Mouse (Mus musculus) liver, embryonic 12.5 days (tissue): ENCODE measurements around the gene Hoxc5. TPM values are rescaled to one million over a fixed set of nuclear protein-coding genes. Genes with fewer than 3 reads are reported as not detected.

Experiments
- ATAC-seq: fragments of 200-750 bp; cut with Nextera tagmentation; 2 replicates; pipeline ENCODE4 v1.8.0; 2017; ENCODE audit warnings: moderate number of reproducible peaks, mild to moderate bottlenecking, moderate library complexity
- H3K27ac ChIP-seq: fragments of 300-500 bp; sonication (generic); 2 replicates; pipeline ENCODE4 v1.5.1; 2016; ENCODE audit warnings: mild to moderate bottlenecking
- H3K27me3 ChIP-seq: fragments of 300-500 bp; sonication (generic); replicated peaks from 2 replicates; pipeline ENCODE4 v1.6.1; 2016; ENCODE audit warnings: mild to moderate bottlenecking, moderate library complexity
- H3K36me3 ChIP-seq: fragments of 300-500 bp; sonication (generic); 2 replicates; pipeline ENCODE4 v1.6.1; 2016; ENCODE audit warnings: mild to moderate bottlenecking, moderate library complexity
- H3K4me1 ChIP-seq: fragments of 300-500 bp; sonication (generic); 2 replicates; pipeline ENCODE4 v1.6.1; 2016
- H3K4me2 ChIP-seq: fragments of 300-500 bp; sonication (generic); 2 replicates; pipeline ENCODE4 v1.6.1; 2016; ENCODE audit warnings: mild to moderate bottlenecking, moderate library complexity
- H3K4me3 ChIP-seq: fragments of 300-500 bp; sonication (generic); 2 replicates; pipeline ENCODE4 v1.5.1; 2016; ENCODE audit warnings: mild to moderate bottlenecking, moderate library complexity
- H3K9ac ChIP-seq: fragments of 300-500 bp; sonication (generic); 2 replicates; pipeline ENCODE4 v1.6.1; 2016; ENCODE audit warnings: mild to moderate bottlenecking, moderate library complexity
- H3K9me3 ChIP-seq: fragments of 300-500 bp; sonication (generic); replicated peaks from 2 replicates; pipeline ENCODE4 v1.6.1; 2016; ENCODE audit warnings: mild to moderate bottlenecking, moderate library complexity
- WGBS: fragments of 180-500 bp; shearing (Covaris S2); methylation state at CpG from one replicate; pipeline ENCODE4 v1.1.7; 2016; ENCODE audit not compliant: insufficient replicate concordance; 5-methylcytosine and 5-hydroxymethylcytosine counted together
- polyA plus RNA-seq: library from polyadenylated mRNA; unstranded; fragments of >200 nt; fragmentation: Nextera tagmentation; extraction: Ambion mirVana; gene quantifications from 2 replicates; pipeline ENCODE4 v1.2.1, GENCODE M21; 2016

Gene Hoxc5
- polyA plus RNA-seq, 1 experiment from 2014 or later: 0.92 TPM

GRCm38 (mm10) chr15:102950877-102951276 lies 16.4 kb upstream of the Hoxc5 start:
- no peak for ATAC-seq
- peaks cover 100% of the 10 kb centered on the region for H3K27me3 ChIP-seq
- no peak overlapping the region for H3K4me3 ChIP-seq
- no peaks in the 10 kb centered on the region for H3K9me3 ChIP-seq
- H3K4me1 ChIP-seq: no peaks in the 10 kb centered on the region
- H3K27ac ChIP-seq: no peak overlapping the region
- no peaks in the 10 kb centered on the region for H3K36me3 ChIP-seq
- no peak overlapping the region for H3K9ac ChIP-seq
- WGBS: 16% methylated on average over 2 of the region's 2 CpGs
- H3K4me2 ChIP-seq: no peak overlapping the region

- no peak for ATAC-seq
- H3K27me3 ChIP-seq: peaks cover 100% of the 10 kb centered on the region
- H3K9ac ChIP-seq: no peak overlapping the region
- H3K4me1 ChIP-seq: no peaks in the 10 kb centered on the region
- H3K4me3 ChIP-seq: no peak overlapping the region
- H3K27ac ChIP-seq: no peak overlapping the region
- WGBS: 10% methylated on average over 6 of the region's 6 CpGs
- no peak overlapping the region for H3K4me2 ChIP-seq
- H3K36me3 ChIP-seq: no peaks in the 10 kb centered on the region
- H3K9me3 ChIP-seq: no peaks in the 10 kb centered on the region
Observed at GRCm38 (mm10) chr15:102953561-102953960, 13.7 kb upstream of the Hoxc5 start.

GRCm38 (mm10) chr15:102954192-102955006 lies 12.8 kb upstream of the Hoxc5 start, which contains the start of gene Hoxc11:
TSS of gene Hoxc11 (plus strand) at chr15:102954427.
- no peaks in the 10 kb centered on the region for H3K4me1 ChIP-seq
- no peak within 1 kb of the TSS for H3K9ac ChIP-seq
- no peak within 1 kb of the TSS for H3K27ac ChIP-seq
- 3% methylated on average over 57 of the region's 57 CpGs for WGBS
- H3K9me3 ChIP-seq: no peaks in the 10 kb centered on the region
- H3K36me3 ChIP-seq: no peaks in the 10 kb centered on the region
- no peak for ATAC-seq
- peaks cover 99% of the 10 kb centered on the region for H3K27me3 ChIP-seq
- H3K4me2 ChIP-seq: no peak within 1 kb of the TSS
- H3K4me3 ChIP-seq: no peak within 1 kb of the TSS

- no peak for ATAC-seq
- H3K27ac ChIP-seq: no peak overlapping the region
- H3K9me3 ChIP-seq: no peaks in the 10 kb centered on the region
- WGBS: 3% methylated on average over 27 of the region's 28 CpGs
- no peak overlapping the region for H3K4me3 ChIP-seq
- H3K4me1 ChIP-seq: no peaks in the 10 kb centered on the region
- no peaks in the 10 kb centered on the region for H3K36me3 ChIP-seq
- H3K4me2 ChIP-seq: no peak overlapping the region
- H3K9ac ChIP-seq: no peak overlapping the region
- peaks cover 99% of the 10 kb centered on the region for H3K27me3 ChIP-seq
Observed at GRCm38 (mm10) chr15:102955007-102955382, 12.2 kb upstream of the Hoxc5 start.

GRCm38 (mm10) chr15:102955833-102956640 lies 11.2 kb upstream of the Hoxc5 start:
- Histone ChIP-seq H3K4me3 (no peak overlapping the region), H3K9me3 (no peaks in the 10 kb centered on the region), H3K4me2 (no peak overlapping the region), H3K27ac (no peak overlapping the region), H3K9ac (no peak overlapping the region), H3K27me3 (peaks cover 99% of the 10 kb centered on the region), H3K4me1 (no peaks in the 10 kb centered on the region), H3K36me3 (no peaks in the 10 kb centered on the region)
- WGBS: 2% methylated on average over 40 of the region's 40 CpGs
- ATAC-seq: no peak

GRCm38 (mm10) chr15:102956906-102957305 lies 10.3 kb upstream of the Hoxc5 start:
- Histone ChIP-seq H3K9me3 (no peaks in the 10 kb centered on the region), H3K27me3 (peaks cover 99% of the 10 kb centered on the region), H3K9ac (no peak overlapping the region), H3K4me1 (no peaks in the 10 kb centered on the region), H3K27ac (no peak overlapping the region), H3K4me2 (no peak overlapping the region), H3K36me3 (no peaks in the 10 kb centered on the region), H3K4me3 (no peak overlapping the region)
- WGBS: 2% methylated on average over 12 of the region's 12 CpGs
- no peak for ATAC-seq

GRCm38 (mm10) chr15:102959663-102960191 lies 7.5 kb upstream of the Hoxc5 start:
- Histone ChIP-seq H3K9me3 (no peaks in the 10 kb centered on the region), H3K27me3 (peaks cover 98% of the 10 kb centered on the region), H3K36me3 (no peaks in the 10 kb centered on the region), H3K4me1 (no peaks in the 10 kb centered on the region), H3K27ac (no peak overlapping the region), H3K4me3 (no peak overlapping the region), H3K4me2 (no peak overlapping the region), H3K9ac (no peak overlapping the region)
- ATAC-seq: no peak
- WGBS: 4% methylated on average over 13 of the region's 13 CpGs

GRCm38 (mm10) chr15:102961728-102962127 lies 5.5 kb upstream of the Hoxc5 start:
- Histone ChIP-seq H3K27ac (no peak overlapping the region), H3K4me3 (no peak overlapping the region), H3K27me3 (peaks cover 98% of the 10 kb centered on the region)

GRCm38 (mm10) chr15:102962492-102962891 lies 4.8 kb upstream of the Hoxc5 start:
- H3K27ac ChIP-seq: no peak overlapping the region
- no peaks in the 10 kb centered on the region for H3K9me3 ChIP-seq
- peaks cover 98% of the 10 kb centered on the region for H3K27me3 ChIP-seq
- ATAC-seq: no peak
- H3K4me1 ChIP-seq: no peaks in the 10 kb centered on the region
- H3K36me3 ChIP-seq: no peaks in the 10 kb centered on the region
- H3K9ac ChIP-seq: no peak overlapping the region
- 2% methylated on average over 13 of the region's 13 CpGs for WGBS
- H3K4me3 ChIP-seq: no peak overlapping the region
- H3K4me2 ChIP-seq: no peak overlapping the region

More at GRCm38 (mm10) chr15:102961728-102962127, 5.5 kb upstream of the Hoxc5 start:
- 5% methylated on average over 6 of the region's 6 CpGs for WGBS
- no peaks in the 10 kb centered on the region for H3K4me1 ChIP-seq
- no peak for ATAC-seq
- no peaks in the 10 kb centered on the region for H3K9me3 ChIP-seq
- H3K4me2 ChIP-seq: no peak overlapping the region
- H3K9ac ChIP-seq: no peak overlapping the region
- H3K36me3 ChIP-seq: no peaks in the 10 kb centered on the region

GRCm38 (mm10) chr15:102963259-102963658 lies 4.0 kb upstream of the Hoxc5 start:
- H3K27ac ChIP-seq: no peak overlapping the region
- no peak overlapping the region for H3K4me3 ChIP-seq
- H3K36me3 ChIP-seq: no peaks in the 10 kb centered on the region
- H3K9me3 ChIP-seq: no peaks in the 10 kb centered on the region
- H3K4me1 ChIP-seq: no peaks in the 10 kb centered on the region
- ATAC-seq: no peak
- no peak overlapping the region for H3K9ac ChIP-seq
- WGBS: 6% methylated on average over 8 of the region's 8 CpGs
- H3K4me2 ChIP-seq: no peak overlapping the region
- H3K27me3 ChIP-seq: peaks cover 97% of the 10 kb centered on the region

- Histone ChIP-seq H3K4me1 (no peaks in the 10 kb centered on the region), H3K27me3 (peaks cover 97% of the 10 kb centered on the region), H3K27ac (no peak overlapping the region), H3K9me3 (no peaks in the 10 kb centered on the region), H3K4me2 (no peak overlapping the region), H3K4me3 (no peak overlapping the region), H3K36me3 (no peaks in the 10 kb centered on the region), H3K9ac (no peak overlapping the region)
- 2% methylated on average over 28 of the region's 28 CpGs for WGBS
- ATAC-seq: no peak
Observed at GRCm38 (mm10) chr15:102963671-102964640, 3.3 kb upstream of the Hoxc5 start.
